Comparison of ENCODE assay signal across 13 mouse cellular contexts in genomic region chr13:119625952-119626351, GRCm38 (mm10). TPM values are rescaled to one million over a fixed set of nuclear protein-coding genes. Genes with fewer than 3 reads are reported as not detected.
DNase-seq lines count a peak whose midpoint lies in the region; ATAC-seq and TF ChIP-seq lines count a peak whose summit lies in the region.
"Not testable (repeated sequence)": the region's sequence is repeated elsewhere in the genome, so short reads cannot be mapped to it uniquely, and the experiment has no call there.
"Had no signal": no experiment of that assay in that cellular context is flagged by ENCODE, and none has a peak within 500 bp of the region (broad histone marks: within the 10 kb centered on the region; RNA-seq: fewer than 3 reads in every experiment).

No protein-coding gene starts in this region.

- not testable (repeated sequence) for H3K9me3 ChIP-seq in CH12.LX (replicated peaks; ENCODE audit: low read length); heart, postnatal 0 days (replicated peaks; ENCODE audit: control insufficient read depth, low read length); midbrain, postnatal 0 days (ENCODE audit: low read length)

- ATAC-seq in heart, postnatal 0 days (ENCODE audit: insufficient read depth, low read depth); midbrain, postnatal 0 days (ENCODE audit: low FRiP score): not testable (repeated sequence)

- peak; percentile 78 for TF ChIP-seq RAD21 in CH12.LX (IDR thresholded peaks at IDR 0.05; ENCODE audit: low read depth, low read length)

- not testable (repeated sequence) for TF ChIP-seq EP300 in CH12.LX (IDR thresholded peaks at IDR 0.05; ENCODE audit: low read length); heart, postnatal 0 days (IDR thresholded peaks at IDR 0.05; ENCODE audit: low read depth)

- DNase-seq in CH12.LX (ENCODE audit: extremely low read depth) = peak; percentile 27
- peak; percentile 20 to 31 for DNase-seq in adrenal gland, postnatal 36 days
- peak; percentile 47 for DNase-seq in embryo, embryonic 10.5 days (ENCODE audit: low spot score)
- not testable (repeated sequence) for DNase-seq in heart, postnatal 0 days (ENCODE audit: low spot score)
- DNase-seq in kidney, adult 8-10 months = peak; percentile 35 to 73
- DNase-seq in liver, adult 2 months (ENCODE audit: extremely low read depth, low read depth, low spot score) = peak; percentile 25
- peak; percentile 23 for DNase-seq in midbrain, postnatal 0 days (ENCODE audit: low spot score)
- DNase-seq in thymus, postnatal 25 days = peak; percentile 22

- peak; percentile 32 to 78; a peak in 2 of 4 replicates for TF ChIP-seq CTCF in CH12.LX (conservative IDR thresholded peaks at IDR 0.05 in 1 of 2, IDR thresholded peaks at IDR 0.05 in 1 of 2; ENCODE audit: low read depth in 2 of 2, low read length in 2 of 2)
- TF ChIP-seq CTCF in heart, postnatal 0 days (IDR thresholded peaks at IDR 0.05; ENCODE audit: low read depth) = peak; percentile 20
- peak; percentile 64 for TF ChIP-seq CTCF in liver, adult 2 months (IDR thresholded peaks at IDR 0.05; ENCODE audit: low read depth, low read length)
- peak; percentile 34 for TF ChIP-seq CTCF in midbrain, postnatal 0 days (IDR thresholded peaks at IDR 0.05)

- H3K36me3 ChIP-seq in CH12.LX (replicated peaks in 1 of 2; ENCODE audit: control insufficient read depth in 1 of 2, insufficient read depth in 1 of 2, low read length in 1 of 2); heart, postnatal 0 days (replicated peaks; ENCODE audit: control insufficient read depth, insufficient read depth, low read length); liver, adult 2 months (ENCODE audit: control insufficient read depth, insufficient read depth, low read length); midbrain, postnatal 0 days (ENCODE audit: insufficient read depth, low read length): not testable (repeated sequence)

- dilution Hi-C loops in CH12.LX (cut with MboI; ENCODE audit: extremely low pct_ligation_motif_present, extremely low pct_unique_long_range_greater_than_20kb, low sequenced_read_pairs) = not testable (repeated sequence)

- not testable (repeated sequence) for H3K4me3 ChIP-seq in CH12.LX (replicated peaks in 1 of 3; ENCODE audit: low read depth in 2 of 3, low read length in 2 of 3, poor library complexity in 1 of 3); heart, postnatal 0 days (ENCODE audit: low read depth, low read length); liver, adult 2 months (ENCODE audit: insufficient read depth, low read depth, low read length); midbrain, postnatal 0 days (ENCODE audit: low read depth, low read length)

- not testable (repeated sequence) for H3K4me1 ChIP-seq in CH12.LX (ENCODE audit: control insufficient read depth in 1 of 2, insufficient read depth in 2 of 2); heart, postnatal 0 days (ENCODE audit: control insufficient read depth, insufficient read depth); liver, adult 2 months (ENCODE audit: control insufficient read depth, insufficient read depth, low read length); midbrain, postnatal 0 days (ENCODE audit: insufficient read depth, low read length)

- WGBS in heart, postnatal 0 days = 65% methylated on average over 5 of the region's 5 CpGs
- WGBS in liver, adult 2 months = 63% methylated on average over 5 of the region's 5 CpGs
- 82% methylated on average over 5 of the region's 5 CpGs for WGBS in midbrain, postnatal 0 days

- H3K27me3 ChIP-seq in CH12.LX (replicated peaks); heart, postnatal 0 days (ENCODE audit: control insufficient read depth, insufficient read depth, low read length); liver, adult 2 months (ENCODE audit: control insufficient read depth, insufficient read depth, low read length); midbrain, postnatal 0 days (ENCODE audit: insufficient read depth, low read length): not testable (repeated sequence)

- in situ Hi-C loops in CH12.LX (cut with MboI; ENCODE audit: low pct_ligation_motif_present, low pct_unique_long_range_greater_than_20kb, low sequenced_read_pairs) = not testable (repeated sequence)

- not testable (repeated sequence) for TF ChIP-seq POLR2A in CH12.LX (IDR thresholded peaks at IDR 0.05; ENCODE audit: low read depth, low read length); liver, adult 2 months (IDR thresholded peaks at IDR 0.05; ENCODE audit: extremely low read depth, insufficient read depth, low read length)

- not testable (repeated sequence) for H3K4me2 ChIP-seq in CH12.LX (ENCODE audit: insufficient read depth, low read depth, poor library complexity, severe bottlenecking); heart, postnatal 0 days (ENCODE audit: low read depth, low read length); midbrain, postnatal 0 days (ENCODE audit: low read depth, low read length, poor library complexity, severe bottlenecking)

- not testable (repeated sequence) for H3K27ac ChIP-seq in CH12.LX (ENCODE audit: insufficient read depth, low read depth); heart, postnatal 0 days (ENCODE audit: low read depth); liver, adult 2 months (replicated peaks; ENCODE audit: insufficient read depth, low read depth, low read length); midbrain, postnatal 0 days (ENCODE audit: low read depth, low read length)

- not testable (repeated sequence) for H3K79me2 ChIP-seq in CH12.LX (replicated peaks; ENCODE audit: control insufficient read depth, extremely low read depth, insufficient read depth, poor library complexity, severe bottlenecking); liver, adult 2 months (ENCODE audit: control insufficient read depth, insufficient read depth, low read length)

- H3K9ac ChIP-seq in CH12.LX (ENCODE audit: insufficient read depth, low read depth); heart, postnatal 0 days (replicated peaks; ENCODE audit: low read depth, low read length); liver, adult 2 months (ENCODE audit: low read depth, low read length); midbrain, postnatal 0 days (replicated peaks; ENCODE audit: low read length, poor library complexity, severe bottlenecking): not testable (repeated sequence)

TF ChIP-seq in CH12.LX, 34 proteins besides CTCF, POLR2A, EP300 and RAD21:
- TF ChIP-seq ZC3H11A (IDR thresholded peaks at IDR 0.05; ENCODE audit: low read depth, low read length) (0 out of 2 replicates have a peak, but pooled peaks have one; percentile 2), SMC3 (IDR thresholded peaks at IDR 0.05; ENCODE audit: low read depth, low read length) (peak; percentile 67), MEF2A (IDR thresholded peaks at IDR 0.05; ENCODE audit: borderline replicate concordance, low read depth, low read length) (peak; percentile 22; the same call in 1 of the 2 replicates)

RNA-seq across cellular contexts. Expression of gene Ccl28, which starts 2.3 kb away (rescaled TPM):
- total RNA-seq in CH12.LX (2012; rRNA removed) (0.04 TPM in 2 replicates), CH12.LX (2014; rRNA removed) (0.22 and 0.27 TPM in 2 replicates)
- polyA plus RNA-seq in CH12.LX (2012; ENCODE audit: insufficient read length, low read depth) = 0.10 and 0.11 TPM in 2 replicates
- total RNA-seq in adrenal gland, postnatal 36 days (2021) = under 1 TPM; 0.17 to 0.56 TPM
- not detected in 2 replicates for total RNA-seq in heart, postnatal 0 days (2014; rRNA removed; ENCODE audit: low replicate concordance)
- 0.05 TPM in 1 of 2 replicates, not detected in the other for polyA plus RNA-seq in heart, postnatal 0 days (2015; fragmentation: Nextera tagmentation; extraction: Ambion mirVana)
- 0.18 and 0.20 TPM in 2 replicates for total RNA-seq in liver, adult 2 months (2014; rRNA removed)
- not detected in 2 replicates for polyA plus RNA-seq in liver, adult 2 months (2012; rRNA removed)
- 2.9 and 3.4 TPM in 2 replicates for total RNA-seq in midbrain, postnatal 0 days (2014; rRNA removed)
- 0.34 and 0.41 TPM in 2 replicates for polyA plus RNA-seq in midbrain, postnatal 0 days (2015; fragmentation: Nextera tagmentation; extraction: Ambion mirVana)
- total RNA-seq: ES-E14; megakaryocyte, adult 5-6 weeks had no signal
- polyA plus RNA-seq: erythroblast, embryonic 14.5 days; intestine, embryonic 14.5 days; liver, embryonic 13.5 days had no signal
